Mouse (Mus musculus): ENCODE measurements around the gene Kcnk13.

The Kcnk13 gene

DNA sequence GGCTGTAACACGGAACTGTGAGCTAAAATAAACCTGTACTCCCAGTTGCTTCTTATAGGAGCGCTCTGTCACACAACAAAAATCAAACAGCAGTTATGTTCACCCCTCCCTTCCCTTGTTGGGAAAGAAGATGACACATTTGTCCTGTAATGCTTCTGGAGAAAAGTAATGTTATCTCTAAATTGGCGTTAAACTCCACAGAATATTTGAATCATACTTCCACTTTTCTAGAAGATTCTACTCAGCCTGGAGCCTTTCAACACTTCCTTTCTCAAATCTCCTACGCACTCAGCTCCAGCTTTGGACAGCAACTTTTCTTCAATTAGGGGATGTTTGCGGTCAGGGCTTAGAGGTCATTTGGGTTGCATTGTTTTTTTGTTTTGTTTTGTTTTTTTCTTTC is 125.0 kb downstream of the Kcnk13 start:
- no peak for DNase-seq (ENCODE audit: low read depth, low spot score)

DNA sequence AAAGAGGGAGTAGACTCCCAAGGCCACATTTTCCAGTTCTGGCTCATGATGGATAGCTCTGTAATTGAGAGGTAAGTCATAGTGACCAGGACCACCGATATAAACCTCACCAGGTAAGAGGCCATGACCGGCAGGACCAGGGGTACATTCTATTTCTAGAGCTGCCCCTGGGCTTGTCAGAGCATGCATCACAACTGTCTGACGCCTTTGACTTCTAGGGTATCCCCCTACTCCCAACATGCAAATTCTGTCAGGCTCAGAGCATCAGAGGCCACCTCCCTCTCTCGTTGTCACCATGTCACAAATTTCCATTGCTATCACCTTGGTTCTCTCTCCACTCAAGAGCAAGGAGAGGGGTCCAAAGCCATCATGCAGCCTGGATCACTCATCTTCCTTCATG is 126.5 kb downstream of the Kcnk13 start:
- no peak for DNase-seq (ENCODE audit: low read depth, low spot score)

DNA sequence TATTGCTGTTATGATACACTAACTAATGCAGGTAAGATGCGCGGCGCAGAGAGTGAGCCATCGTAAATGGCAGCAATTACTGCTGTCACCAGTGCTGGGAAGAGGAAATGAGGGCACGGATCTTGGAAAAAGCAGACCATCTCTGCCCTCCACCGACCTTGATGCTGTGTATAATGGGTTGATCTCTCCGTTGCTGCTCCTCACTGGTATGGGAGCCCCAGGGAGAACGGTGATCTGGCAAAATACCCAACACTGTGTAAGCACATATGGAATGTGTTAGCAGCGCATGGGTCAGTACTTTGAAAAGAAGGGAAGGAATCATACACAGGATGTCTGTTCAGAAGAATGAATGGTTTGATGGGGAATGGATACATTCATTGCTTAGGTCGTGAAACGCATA is 128.7 kb downstream of the Kcnk13 start:
- no peak for DNase-seq (ENCODE audit: low read depth, low spot score)

DNA sequence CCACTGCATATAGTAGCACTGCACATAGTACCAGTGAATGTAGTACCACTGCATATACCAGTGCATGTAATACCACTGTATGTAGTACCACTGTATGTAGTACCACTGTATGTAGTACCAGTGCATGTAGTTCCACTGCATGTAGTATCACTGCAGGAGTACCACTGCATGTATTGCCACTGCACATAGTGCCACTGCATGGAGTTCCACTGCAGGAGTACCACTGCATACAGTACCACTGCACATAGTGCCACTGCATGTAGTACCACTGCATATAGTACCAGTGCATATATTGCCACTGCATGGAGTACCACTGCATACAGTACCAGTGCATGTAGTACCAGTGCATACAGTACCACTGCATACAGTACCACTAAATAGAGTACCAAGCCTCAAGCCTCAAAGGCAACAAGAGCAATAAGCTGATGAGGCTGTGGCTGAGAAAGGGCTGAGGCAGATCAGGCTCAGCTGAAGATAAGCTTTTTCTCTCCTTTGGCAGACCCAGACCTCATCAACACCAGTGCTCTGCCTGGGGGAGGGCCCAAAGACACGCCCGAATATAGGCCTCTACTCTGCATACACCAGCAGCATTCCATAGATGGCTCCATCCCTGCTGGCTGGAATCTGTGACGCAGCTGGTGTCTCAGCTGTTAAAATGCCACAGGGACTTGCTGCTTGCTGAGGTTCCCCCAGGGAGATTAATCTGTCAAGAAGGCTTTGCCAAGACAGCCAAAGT is 135.8 kb downstream of the Kcnk13 start:
- no peak for DNase-seq (ENCODE audit: low read depth, low spot score)

DNA sequence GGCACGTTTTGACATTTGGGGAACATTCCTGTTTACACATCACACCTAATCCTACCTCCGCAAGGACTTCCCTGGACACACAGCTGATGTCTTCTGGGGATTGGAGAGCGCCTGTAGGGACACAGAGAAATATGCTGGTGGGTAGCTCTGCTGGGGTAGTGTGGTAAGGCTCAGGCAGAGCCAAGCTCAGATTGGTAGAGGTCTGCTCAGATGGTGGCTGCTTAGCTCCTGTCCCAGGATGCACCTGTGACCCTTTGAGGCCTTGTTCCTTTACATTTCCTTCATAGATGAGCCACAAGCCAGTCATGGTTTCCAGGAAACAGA is 136.4 kb downstream of the Kcnk13 start:
- DNase-seq (ENCODE audit: low read depth, low spot score) = no peak

DNA sequence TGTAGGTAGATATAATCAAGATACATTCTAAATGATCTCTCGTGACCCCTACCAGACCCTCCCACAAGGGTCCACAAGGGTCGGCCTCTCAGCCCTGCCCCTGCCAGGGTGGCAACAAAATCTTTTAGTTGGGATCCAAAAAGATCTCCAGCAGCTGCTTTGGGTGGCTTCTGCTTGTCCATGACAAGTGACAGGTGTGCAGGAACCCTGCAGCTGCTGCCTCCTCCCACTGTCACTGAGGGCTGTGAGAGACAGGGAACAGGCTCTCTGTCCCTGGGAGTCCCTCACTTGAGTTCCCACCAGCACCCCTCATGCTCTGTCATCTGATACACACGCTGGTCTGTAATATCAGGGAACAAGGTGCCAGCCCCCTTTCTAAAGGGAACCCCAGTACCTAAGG is 137.4 kb downstream of the Kcnk13 start:
- no peak for DNase-seq (ENCODE audit: low read depth, low spot score)

DNA sequence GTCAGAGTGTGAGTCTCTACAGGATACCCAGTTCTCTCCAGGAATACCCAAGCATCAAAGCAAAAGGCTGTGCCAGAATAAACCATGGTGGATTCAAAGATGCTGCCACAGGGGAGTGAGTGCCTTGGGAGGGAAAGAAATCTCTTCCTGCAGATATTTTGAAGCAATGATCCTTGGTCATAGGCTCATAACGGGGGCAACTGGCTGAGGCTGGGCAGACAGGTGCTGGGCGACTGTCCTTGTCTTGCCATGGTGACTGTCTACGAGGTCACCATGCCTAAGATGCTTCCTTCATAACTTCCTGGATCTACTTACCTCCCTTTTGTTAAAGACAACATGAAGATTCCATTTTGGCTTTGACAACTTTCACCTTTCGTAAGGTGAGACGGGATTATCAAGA is 140.2 kb downstream of the Kcnk13 start:
- DNase-seq (ENCODE audit: low read depth, low spot score) = no peak

DNA sequence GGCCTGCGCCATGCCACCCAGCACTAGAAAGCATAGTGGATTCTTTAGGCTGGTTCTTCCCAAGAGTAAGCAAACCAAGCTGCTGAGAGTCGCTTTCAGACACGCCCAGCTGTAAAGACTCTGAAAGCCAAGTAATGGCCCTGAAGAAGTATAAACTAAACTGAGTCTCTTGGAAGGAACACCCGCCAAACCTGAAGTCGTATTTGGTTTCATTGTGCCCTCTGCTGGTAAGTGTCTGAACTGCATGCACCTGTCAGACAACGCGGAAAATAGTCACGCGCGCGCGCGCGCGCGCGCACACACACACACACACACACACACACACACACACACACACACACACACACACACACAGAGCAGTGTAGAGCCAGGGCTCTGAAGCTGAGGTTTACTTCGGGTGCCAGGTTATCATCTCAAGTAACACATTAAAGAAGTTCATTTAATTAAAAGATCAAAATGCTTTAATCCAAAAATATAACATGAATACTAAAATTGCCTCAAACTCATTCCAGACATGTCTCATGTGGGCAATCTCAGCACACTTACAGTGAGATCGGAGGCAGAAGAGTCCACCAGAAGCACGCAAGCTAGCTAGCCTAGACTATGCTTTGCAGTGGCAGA is 142.1 kb downstream of the Kcnk13 start:
- DNase-seq (ENCODE audit: low read depth, low spot score) = peak; percentile 84

DNA sequence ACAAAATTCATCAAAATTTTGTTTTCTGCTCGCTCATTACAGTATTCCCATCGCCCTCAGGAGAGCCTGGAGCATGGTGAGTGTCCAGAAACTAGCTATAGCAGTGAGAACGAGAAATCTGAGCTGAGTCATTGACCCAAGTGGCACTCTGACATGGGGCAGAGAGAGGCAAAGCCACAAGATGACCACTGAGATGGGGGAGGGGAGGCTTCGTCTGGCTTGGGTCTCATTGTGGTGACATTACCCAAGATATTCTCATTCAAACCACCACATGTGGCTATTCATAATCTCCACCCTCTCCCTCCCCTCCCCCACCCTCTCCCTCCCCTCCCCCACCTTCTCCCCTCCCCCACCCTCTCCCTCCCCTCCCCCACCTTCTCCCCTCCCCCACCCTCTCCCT is 143.1 kb downstream of the Kcnk13 start:
- no peak for DNase-seq (ENCODE audit: low read depth, low spot score)

DNA sequence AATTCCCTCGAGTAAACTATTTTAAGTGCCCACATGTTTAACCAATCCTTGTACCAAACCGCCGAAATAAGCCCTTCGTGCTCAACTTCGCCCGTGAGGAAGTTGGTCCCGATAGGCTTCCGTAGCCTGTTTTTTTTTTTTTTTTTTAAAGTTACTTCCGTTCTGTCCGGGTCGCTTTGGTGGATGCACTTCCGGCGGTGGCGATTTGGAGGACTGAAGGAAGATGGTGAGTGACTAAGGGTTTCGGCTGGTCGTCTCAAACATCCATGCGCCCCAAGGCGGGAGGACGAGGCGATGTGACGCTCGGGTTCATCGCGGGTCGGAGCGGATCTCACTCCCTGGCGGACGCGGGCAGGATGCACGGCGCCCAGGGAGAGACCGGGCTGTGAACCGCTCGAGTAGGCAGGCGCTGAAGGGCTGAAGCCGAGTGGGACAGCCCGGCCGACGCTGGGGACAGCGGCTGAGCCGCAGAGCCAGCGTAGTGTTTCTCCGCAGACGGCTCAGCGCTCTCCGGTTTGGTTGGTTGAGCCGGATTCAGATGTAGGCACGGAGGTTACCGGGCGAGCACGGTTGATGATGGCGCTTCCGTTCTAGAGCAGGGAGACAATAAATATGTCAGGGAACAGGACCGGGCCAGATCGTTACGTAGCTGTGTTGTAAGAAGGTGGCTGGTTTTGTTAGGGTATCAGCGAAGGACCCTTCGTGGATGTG is 145.8 kb downstream of the Kcnk13 start, which contains the start of gene Psmc1:
Gene Psmc1, plus strand, starts transcription at position 169 of the 711 bp plus-strand sequence.
- peak; percentile 95 for DNase-seq (ENCODE audit: low read depth, low spot score)
